Mouse (Mus musculus) hindbrain, embryonic 12.5 days (tissue): ENCODE measurements at regions not wholly inside any gene's neighbourhood (a gene's known extent, or its start where the extent isn't known, plus 50 kb on each side); places are given as distances from the start of the nearest gene placed in this dataset.
"Not testable (repeated sequence)": the region's sequence is repeated elsewhere in the genome, so short reads cannot be mapped to it uniquely, and the experiment has no call there.

Experiments used
- ATAC-seq: fragments of 200-750 bp; cut with Nextera tagmentation; 2 replicates; pipeline ENCODE4 v1.8.0; 2017; ENCODE audit warnings: moderate TSS enrichment; ENCODE audit not compliant: low FRiP score
- H3K27ac ChIP-seq: fragments of 300-500 bp; sonication (generic); 2 replicates; pipeline ENCODE4 v1.5.1; 2016; ENCODE audit warnings: mild to moderate bottlenecking
- H3K27me3 ChIP-seq: fragments of 300-500 bp; sonication (generic); 2 replicates; pipeline ENCODE4 v1.6.1; 2016; ENCODE audit warnings: mild to moderate bottlenecking
- H3K36me3 ChIP-seq: fragments of 300-500 bp; sonication (generic); 2 replicates; pipeline ENCODE4 v1.6.1; 2016; ENCODE audit warnings: mild to moderate bottlenecking
- H3K4me1 ChIP-seq: fragments of 300-500 bp; sonication (generic); 2 replicates; pipeline ENCODE4 v1.6.1; 2016
- H3K4me2 ChIP-seq: fragments of 300-500 bp; sonication (generic); replicated peaks from 2 replicates; pipeline ENCODE4 v1.6.1; 2016; ENCODE audit warnings: mild to moderate bottlenecking
- H3K4me3 ChIP-seq: fragments of 300-500 bp; sonication (generic); 2 replicates; pipeline ENCODE4 v1.5.1; 2016; ENCODE audit warnings: mild to moderate bottlenecking
- H3K9ac ChIP-seq: fragments of 300-500 bp; sonication (generic); 2 replicates; pipeline ENCODE4 v1.6.1; 2016; ENCODE audit warnings: mild to moderate bottlenecking, moderate library complexity
- H3K9me3 ChIP-seq: fragments of 300-500 bp; sonication (generic); replicated peaks from 2 replicates; pipeline ENCODE4 v1.6.1; 2016; ENCODE audit warnings: mild to moderate bottlenecking
- WGBS: fragments of 180-500 bp; shearing (Covaris S2); methylation state at CpG from one replicate; pipeline ENCODE4 v1.1.7; 2016; 5-methylcytosine and 5-hydroxymethylcytosine counted together

DNA sequence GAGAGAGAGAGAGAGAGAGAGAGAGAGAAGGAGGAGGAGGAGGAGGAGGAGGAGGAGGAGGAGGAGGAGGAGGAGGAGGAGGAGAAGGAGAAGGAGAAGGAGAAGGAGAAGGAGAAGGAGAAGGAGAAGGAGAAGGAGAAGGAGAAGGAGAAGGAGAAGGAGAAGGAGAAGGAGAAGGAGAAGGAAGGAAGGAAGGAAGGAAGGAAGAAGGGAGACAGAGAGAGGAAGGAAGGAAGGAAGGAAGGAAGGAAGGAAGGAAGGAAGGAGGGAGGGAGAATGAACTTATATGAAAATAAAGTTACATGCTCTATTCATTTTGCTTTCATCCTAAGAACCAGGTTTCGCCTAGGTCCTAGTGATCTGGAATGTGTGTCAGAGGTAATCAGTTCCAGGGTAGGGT lies 302.4 kb upstream of the Irx2 start:
- not testable (repeated sequence) for H3K4me1 ChIP-seq, H3K36me3 ChIP-seq, H3K4me2 ChIP-seq, H3K27ac ChIP-seq, ATAC-seq, H3K9ac ChIP-seq, H3K27me3 ChIP-seq, H3K9me3 ChIP-seq, H3K4me3 ChIP-seq
- WGBS, result 76% methylated on average over 1 of the region's 1 CpGs

DNA sequence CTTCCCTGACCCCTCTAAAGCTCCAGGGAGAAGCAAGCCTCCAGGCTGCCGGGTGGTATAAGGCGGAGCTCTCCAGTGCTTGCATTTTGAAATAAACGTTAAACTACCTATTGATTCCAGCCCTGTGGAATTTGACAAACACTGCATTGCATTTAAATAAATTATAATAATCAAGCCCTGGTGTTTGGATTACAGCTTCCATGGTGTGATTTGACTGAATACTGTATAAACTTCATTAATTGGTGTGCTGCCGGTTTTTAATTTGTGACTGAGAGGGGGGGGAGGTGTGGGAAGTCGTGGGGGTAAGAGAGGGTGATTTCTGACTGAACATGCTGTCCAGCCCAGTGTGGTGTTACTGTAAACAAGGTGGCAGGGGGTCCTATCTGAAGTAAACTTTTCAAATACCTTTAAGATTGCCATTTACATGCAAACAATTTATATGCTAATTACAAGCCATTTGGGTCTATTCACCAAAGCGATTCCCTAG lies 282.9 kb upstream of the Irx2 start:
- 7% methylated on average over 6 of the region's 6 CpGs for WGBS
- peaks cover 17% of the 10 kb centered on the region for H3K4me1 ChIP-seq
- H3K27me3 ChIP-seq, result peaks cover 12% of the 10 kb centered on the region
- peak; percentile 57; the same call in 1 of the 2 replicates for ATAC-seq
- H3K27ac ChIP-seq, result no peak overlapping the region
- no peak overlapping the region for H3K4me3 ChIP-seq
- no peaks in the 10 kb centered on the region for H3K36me3 ChIP-seq
- H3K9ac ChIP-seq, result no peak overlapping the region
- peak overlapping the region; percentile 18 for H3K4me2 ChIP-seq
- H3K9me3 ChIP-seq, result no peaks in the 10 kb centered on the region

DNA sequence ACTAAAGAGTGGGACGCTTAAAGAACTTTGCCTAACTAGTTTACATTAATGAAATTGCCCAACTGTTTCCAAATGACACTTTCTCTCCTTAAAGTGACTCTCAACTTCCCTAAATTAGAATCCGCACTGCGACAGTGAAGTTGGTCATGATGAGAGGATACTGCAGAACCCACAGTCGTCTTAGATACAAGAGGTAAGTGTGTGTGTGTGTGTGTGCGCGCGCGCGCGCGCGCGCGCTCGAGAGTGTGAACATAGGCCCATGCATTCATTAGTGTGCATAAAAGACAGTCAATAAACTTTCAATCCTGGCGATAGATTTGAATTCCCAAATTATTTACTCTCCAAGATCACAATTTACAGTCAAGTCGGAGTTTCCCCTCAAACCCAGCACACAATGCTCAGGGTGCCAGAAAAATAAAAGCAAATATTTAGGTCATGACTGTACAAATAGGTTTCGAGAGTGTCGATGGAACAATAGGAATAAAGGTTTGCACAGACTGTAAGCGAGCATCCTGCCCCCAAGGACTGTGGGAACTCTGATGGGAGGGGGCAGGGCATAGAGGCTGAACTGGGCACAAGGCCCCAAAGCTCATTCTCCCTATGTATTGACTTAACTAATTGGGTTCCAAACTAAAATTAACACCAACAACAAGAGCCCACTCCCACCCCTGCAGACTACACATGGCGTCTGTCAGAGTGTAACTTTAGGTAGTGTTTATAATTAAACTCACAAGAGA lies 282.2 kb upstream of the Irx2 start:
- Histone ChIP-seq H3K4me2 (peak overlapping the region; percentile 18), H3K9ac (no peak overlapping the region), H3K27me3 (peaks cover 12% of the 10 kb centered on the region), H3K36me3 (no peaks in the 10 kb centered on the region), H3K9me3 (no peaks in the 10 kb centered on the region), H3K4me1 (peaks cover 17% of the 10 kb centered on the region), H3K27ac (no peak overlapping the region), H3K4me3 (no peak overlapping the region)
- WGBS, result 29% methylated on average over 21 of the region's 21 CpGs
- peak; percentile 63; the same call in 1 of the 2 replicates for ATAC-seq

DNA sequence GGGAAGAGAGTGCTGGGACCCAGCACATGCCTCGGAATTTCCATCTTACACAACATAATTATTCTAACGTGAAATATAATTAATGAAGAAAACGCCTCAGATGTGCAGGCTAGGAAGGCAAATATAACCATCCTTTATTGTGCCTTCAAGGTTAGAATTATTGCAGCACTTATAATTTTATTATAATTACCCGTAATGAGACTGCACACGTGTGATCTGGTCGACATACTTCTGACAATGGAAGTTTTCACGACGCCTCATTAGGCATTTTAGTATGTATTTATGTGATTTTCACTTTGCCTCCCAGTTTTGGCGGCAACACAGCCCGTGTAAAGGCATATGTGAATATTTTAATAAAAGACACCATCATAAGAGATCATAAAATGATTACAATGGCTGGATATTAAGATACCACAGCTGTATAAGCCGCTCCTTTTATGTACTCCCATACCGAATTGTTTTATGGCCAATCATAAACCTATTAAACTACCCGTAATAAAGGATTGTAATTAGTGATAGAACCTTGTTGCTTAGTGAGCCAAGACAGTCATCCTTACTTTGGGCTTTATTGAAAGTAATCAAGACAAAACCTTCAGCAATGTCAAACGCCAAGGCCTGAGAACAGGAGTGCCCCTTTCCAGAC lies 281.6 kb upstream of the Irx2 start:
- no peak for ATAC-seq
- 76% methylated on average over 14 of the region's 14 CpGs for WGBS

DNA sequence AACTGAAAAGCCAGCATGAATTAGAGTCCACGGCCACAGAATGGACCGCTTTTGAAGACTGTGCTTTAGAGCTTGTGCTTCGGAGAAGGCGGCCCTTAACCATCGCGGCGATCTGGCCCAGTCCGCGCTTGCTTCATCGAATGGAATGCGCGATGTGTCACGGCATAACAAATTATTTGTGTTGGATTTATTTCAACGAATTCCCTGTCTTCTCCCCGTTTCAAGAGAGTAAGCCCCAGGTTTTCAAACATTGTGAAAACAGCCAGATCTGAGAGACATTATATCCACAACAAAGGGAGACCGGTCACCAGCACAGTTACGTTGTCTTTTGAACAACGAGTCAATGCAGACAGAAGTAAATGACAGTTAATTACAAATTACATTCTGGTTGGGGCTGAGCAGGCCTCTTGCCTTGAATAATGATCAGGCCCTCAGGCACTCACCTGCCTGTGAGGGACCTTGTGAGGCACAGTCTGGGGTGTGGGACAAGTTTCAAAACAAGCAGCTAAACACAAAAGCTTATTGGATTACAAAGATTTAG lies 275.9 kb upstream of the Irx2 start:
- ATAC-seq, result peak; percentile 77
- Histone ChIP-seq H3K4me1 (peaks cover 12% of the 10 kb centered on the region), H3K27ac (no peak overlapping the region), H3K9ac (no peak overlapping the region), H3K4me2 (peak overlapping the region; percentile 30), H3K27me3 (peaks cover 24% of the 10 kb centered on the region), H3K36me3 (no peaks in the 10 kb centered on the region), H3K9me3 (no peaks in the 10 kb centered on the region), H3K4me3 (no peak overlapping the region)
- WGBS, result 28% methylated on average over 18 of the region's 18 CpGs

More for the DNA sequence above, 281.6 kb upstream of the Irx2 start:
- Histone ChIP-seq H3K4me2 (no peak overlapping the region; the same call in 1 of the 2 replicates), H3K9ac (no peak overlapping the region), H3K4me1 (peaks cover 21% of the 10 kb centered on the region), H3K27ac (no peak overlapping the region), H3K36me3 (no peaks in the 10 kb centered on the region), H3K9me3 (no peaks in the 10 kb centered on the region), H3K4me3 (no peak overlapping the region), H3K27me3 (peaks cover 19% of the 10 kb centered on the region)

DNA sequence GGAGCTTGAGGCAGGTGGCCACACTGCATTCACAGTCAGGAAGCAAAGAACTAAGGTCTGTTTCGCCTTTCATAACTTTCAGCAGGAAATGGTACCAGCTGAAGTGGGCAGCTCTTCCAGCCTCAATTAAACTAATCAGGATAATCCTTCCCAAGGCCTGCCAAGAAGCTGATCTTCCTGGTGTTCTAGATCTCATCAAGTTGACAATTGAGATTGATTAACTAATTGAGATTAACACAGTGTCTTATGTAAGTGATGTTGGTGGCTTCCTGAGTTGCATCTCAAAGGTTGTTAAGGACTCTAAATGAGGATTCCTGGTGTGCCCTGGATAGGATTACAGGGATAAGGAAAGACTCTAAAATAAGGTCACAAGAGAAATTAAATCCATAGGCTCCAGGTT lies 273.3 kb upstream of the Irx2 start:
- WGBS, result 76% methylated on average over 1 of the region's 1 CpGs
- ATAC-seq, result no peak
- H3K4me3 ChIP-seq, result no peak overlapping the region
- H3K36me3 ChIP-seq, result no peaks in the 10 kb centered on the region
- H3K4me1 ChIP-seq, result peaks cover 12% of the 10 kb centered on the region
- no peak overlapping the region for H3K27ac ChIP-seq
- no peaks in the 10 kb centered on the region for H3K9me3 ChIP-seq
- H3K9ac ChIP-seq, result no peak overlapping the region
- no peak overlapping the region for H3K4me2 ChIP-seq
- H3K27me3 ChIP-seq, result peaks cover 11% of the 10 kb centered on the region

DNA sequence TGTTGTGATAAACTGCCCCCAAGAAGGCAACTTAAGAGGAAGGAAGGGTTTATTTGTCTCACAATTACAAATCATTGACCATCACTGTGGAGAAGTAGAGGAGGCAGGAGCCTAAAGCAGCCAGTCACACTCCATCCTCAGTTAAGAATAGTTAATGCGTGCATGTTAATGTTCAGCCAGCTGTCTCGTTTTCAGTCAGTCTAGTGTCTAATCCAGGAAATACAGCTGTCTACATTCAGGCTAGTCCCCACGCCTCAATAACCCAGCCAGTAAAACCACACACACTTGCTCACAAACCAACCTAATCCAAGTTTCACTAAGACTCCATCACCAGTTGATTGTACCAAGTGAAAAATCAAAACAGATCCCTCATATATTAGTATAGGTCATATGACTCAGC lies 272.8 kb upstream of the Irx2 start:
- Histone ChIP-seq H3K36me3 (no peaks in the 10 kb centered on the region), H3K4me3 (no peak overlapping the region), H3K9me3 (no peaks in the 10 kb centered on the region), H3K27ac (no peak overlapping the region), H3K4me2 (no peak overlapping the region), H3K27me3 (peaks cover 11% of the 10 kb centered on the region), H3K4me1 (peaks cover 12% of the 10 kb centered on the region), H3K9ac (no peak overlapping the region)
- no peak for ATAC-seq
- WGBS, result 75% methylated on average over 3 of the region's 3 CpGs

DNA sequence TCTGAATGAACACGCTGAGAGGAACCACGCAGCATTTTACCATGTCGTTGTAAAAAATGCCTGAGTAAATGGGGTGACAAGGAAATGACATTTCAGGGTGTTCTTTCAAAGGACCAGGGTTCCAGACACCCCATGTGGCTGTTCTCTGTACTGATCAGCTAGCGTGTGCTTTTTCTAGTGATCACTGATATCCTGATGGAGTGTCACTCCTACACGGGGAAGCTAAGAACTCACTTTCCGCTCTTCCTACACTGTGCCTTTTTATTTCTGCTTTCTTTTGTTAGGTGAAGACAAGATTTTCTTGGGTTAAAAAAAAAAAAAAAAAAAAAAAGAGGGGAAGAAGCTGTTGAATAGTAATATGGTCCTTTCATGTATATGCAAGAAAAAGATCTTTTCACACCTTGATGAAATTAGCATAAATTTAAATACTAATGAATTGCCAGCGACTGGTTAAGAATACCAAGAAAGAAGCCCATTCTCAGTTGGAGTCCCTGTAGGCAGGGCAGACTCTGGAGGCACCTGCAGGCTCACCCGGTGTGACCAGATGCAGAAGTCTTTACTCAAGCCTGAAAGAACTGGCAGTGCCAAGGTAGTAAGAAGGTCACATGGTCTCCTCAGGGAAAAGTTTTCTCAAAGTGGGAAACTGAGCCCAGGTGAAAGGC lies 270.2 kb upstream of the Irx2 start:
- no peak overlapping the region for H3K27ac ChIP-seq
- no peak overlapping the region for H3K4me3 ChIP-seq
- no peak overlapping the region for H3K9ac ChIP-seq
- ATAC-seq, result no peak; the same call in 1 of the 2 replicates
- no peaks in the 10 kb centered on the region for H3K9me3 ChIP-seq
- WGBS, result 37% methylated on average over 8 of the region's 8 CpGs
- H3K4me2 ChIP-seq, result no peak overlapping the region
- no peaks in the 10 kb centered on the region; the same call in 1 of the 2 replicates for H3K4me1 ChIP-seq
- H3K27me3 ChIP-seq, result peaks cover 28% of the 10 kb centered on the region
- H3K36me3 ChIP-seq, result no peaks in the 10 kb centered on the region

DNA sequence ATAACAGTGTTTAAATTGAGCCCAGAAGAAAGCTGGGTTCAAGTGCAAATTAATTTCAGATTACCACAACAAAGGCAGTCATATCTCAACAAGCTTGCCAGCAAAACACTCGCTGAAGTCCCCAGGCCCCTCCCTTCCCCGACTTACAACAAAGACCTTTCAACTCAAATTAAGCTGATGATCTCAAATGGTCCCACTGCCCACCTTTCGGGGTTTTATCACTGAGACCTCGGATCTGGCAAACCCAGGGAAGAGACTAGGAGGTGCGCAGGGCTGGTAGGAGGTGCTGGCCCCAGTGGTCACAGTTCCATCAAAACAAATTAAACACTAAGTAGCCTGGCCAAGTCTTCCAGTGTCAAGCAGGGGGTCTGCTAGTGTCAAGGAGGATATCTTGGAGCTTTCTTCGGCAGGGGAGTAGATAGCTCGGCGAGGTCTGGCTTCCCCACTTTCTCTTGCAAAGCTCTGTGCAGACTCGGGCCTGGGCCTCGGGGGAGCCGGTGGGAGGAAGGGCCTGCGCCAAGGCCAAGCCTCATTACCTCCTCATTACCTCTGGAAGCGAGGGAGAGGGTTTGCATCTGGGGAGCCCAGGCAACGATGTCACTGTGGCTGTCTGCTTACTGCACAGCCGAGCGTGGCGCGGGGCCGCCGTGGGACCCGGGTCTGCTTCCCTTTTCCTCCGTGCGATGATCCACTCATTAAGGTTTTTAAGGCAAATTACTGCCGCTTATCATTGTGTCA lies 262.9 kb upstream of the Irx2 start:
- ATAC-seq, result peak; percentile 93
- no peak overlapping the region for H3K27ac ChIP-seq

DNA sequence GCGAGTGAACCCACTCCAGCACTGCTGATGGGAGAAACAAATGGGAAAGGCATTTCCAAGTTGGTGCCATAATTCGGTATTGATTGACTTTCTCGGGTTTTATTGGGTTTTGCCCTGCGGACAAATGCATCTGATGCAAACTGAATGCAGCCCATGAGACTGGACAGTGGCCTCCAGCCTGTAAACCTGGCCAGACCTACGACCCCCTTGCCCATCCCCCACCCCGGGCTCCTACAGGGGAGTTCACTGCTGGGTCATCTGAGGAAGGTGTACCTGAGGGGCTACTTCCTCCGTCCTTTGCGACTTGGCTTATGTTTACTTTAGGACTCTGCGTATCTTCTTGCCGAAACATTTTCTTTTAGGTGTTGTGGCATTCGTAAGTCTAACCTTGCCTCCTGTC lies 262.3 kb upstream of the Irx2 start:
- Histone ChIP-seq H3K9me3 (no peaks in the 10 kb centered on the region), H3K4me2 (peak overlapping the region; percentile 42), H3K27me3 (peaks cover 46% of the 10 kb centered on the region), H3K27ac (no peak overlapping the region), H3K9ac (no peak overlapping the region), H3K4me3 (no peak overlapping the region), H3K36me3 (no peaks in the 10 kb centered on the region), H3K4me1 (peaks cover 15% of the 10 kb centered on the region)
- ATAC-seq, result no peak
- 49% methylated on average over 11 of the region's 11 CpGs for WGBS

More for the DNA sequence above, 262.9 kb upstream of the Irx2 start:
- H3K9ac ChIP-seq, result no peak overlapping the region
- 10% methylated on average over 24 of the region's 24 CpGs for WGBS
- H3K4me3 ChIP-seq, result no peak overlapping the region
- no peaks in the 10 kb centered on the region for H3K9me3 ChIP-seq
- H3K36me3 ChIP-seq, result no peaks in the 10 kb centered on the region
- H3K27me3 ChIP-seq, result peaks cover 49% of the 10 kb centered on the region
- H3K4me1 ChIP-seq, result peaks cover 15% of the 10 kb centered on the region
- H3K4me2 ChIP-seq, result peak overlapping the region; percentile 42

DNA sequence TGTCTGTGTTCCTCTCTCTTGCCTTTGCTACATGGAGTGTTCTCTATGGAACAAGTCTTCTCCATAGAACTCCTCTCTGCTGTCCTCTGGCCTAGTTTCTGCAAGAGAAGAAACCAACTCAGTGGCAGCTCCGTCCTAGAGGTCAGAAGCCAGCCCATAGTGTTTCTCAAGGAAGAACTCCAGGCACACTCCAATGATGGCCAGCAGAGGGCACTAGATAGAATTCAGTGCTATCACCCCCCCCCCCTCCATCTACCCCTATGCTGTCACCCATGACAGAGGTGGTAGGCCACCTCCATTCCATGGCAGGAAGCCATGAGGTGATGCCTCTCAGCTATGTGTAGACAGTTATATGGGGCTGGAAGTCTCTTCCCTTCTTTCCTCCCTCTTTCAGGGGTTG lies 258.5 kb upstream of the Irx2 start:
- Histone ChIP-seq H3K27me3 (peaks cover 19% of the 10 kb centered on the region; the same call in 1 of the 2 replicates), H3K4me3 (no peak overlapping the region), H3K4me2 (no peak overlapping the region), H3K36me3 (no peaks in the 10 kb centered on the region), H3K9ac (no peak overlapping the region), H3K4me1 (peaks cover 15% of the 10 kb centered on the region), H3K9me3 (no peaks in the 10 kb centered on the region), H3K27ac (no peak overlapping the region)
- ATAC-seq, result no peak
- 90% methylated on average over 1 of the region's 1 CpGs for WGBS

DNA sequence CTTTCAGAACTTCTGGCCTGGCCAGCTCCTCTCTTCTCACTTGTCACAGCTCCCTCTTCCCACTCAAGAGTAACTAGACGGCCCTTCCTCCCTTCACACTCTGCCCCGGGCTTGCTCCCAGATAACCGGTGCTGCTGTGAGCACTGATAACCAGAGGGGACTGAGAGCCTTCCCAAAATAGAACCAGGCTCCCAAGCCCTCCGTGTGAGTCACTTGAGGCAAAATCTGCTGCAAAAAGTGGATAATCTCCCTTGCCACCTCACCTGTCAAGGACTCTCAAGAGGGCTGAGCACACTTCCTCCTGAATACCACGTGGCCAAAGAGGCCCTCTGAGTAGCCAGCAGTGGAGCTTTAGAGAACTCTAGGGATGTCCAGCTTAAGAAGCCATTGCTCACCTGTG lies 257.6 kb upstream of the Irx2 start:
- Histone ChIP-seq H3K4me3 (no peak overlapping the region), H3K27me3 (peaks cover 19% of the 10 kb centered on the region; the same call in 1 of the 2 replicates), H3K9ac (no peak overlapping the region)

More for the DNA sequence above, 257.6 kb upstream of the Irx2 start:
- H3K27ac ChIP-seq, result no peak overlapping the region
- no peaks in the 10 kb centered on the region for H3K9me3 ChIP-seq
- 53% methylated on average over 5 of the region's 5 CpGs for WGBS
- H3K36me3 ChIP-seq, result no peaks in the 10 kb centered on the region
- H3K4me1 ChIP-seq, result peaks cover 6% of the 10 kb centered on the region
- no peak for ATAC-seq
- H3K4me2 ChIP-seq, result no peak overlapping the region
